Mouse (Mus musculus): ENCODE results near the gene Pth2. TPM values are rescaled to one million over a fixed set of nuclear protein-coding genes. Genes with fewer than 3 reads are reported as not detected.

The Pth2 gene
- 0.53 and 0.63 TPM in 2 replicates for polyA plus RNA-seq (2014; fragmentation: Nextera tagmentation; extraction: Ambion mirVana)

GRCm38 (mm10) chr7:45180896-45181477 is at the start of gene Pth2:
Gene Pth2, plus strand, starts transcription at chr7:45180995.
- peaks cover 89% of the 10 kb centered on the region for H3K27me3 ChIP-seq (ENCODE audit: control insufficient read depth, insufficient read depth, low read length)
- WGBS, result 24% methylated on average over 20 of the region's 20 CpGs
- H3K4me2 ChIP-seq, result 0 out of 2 replicates have a peak within 1 kb of the TSS, but pooled peaks have one; percentile 23
- no peaks in the 10 kb centered on the region for H3K9me3 ChIP-seq (ENCODE audit: control insufficient read depth, low read length)
- ATAC-seq (ENCODE audit: low FRiP score) (no peak), DNase-seq (ENCODE audit: low spot score, missing footprints) (no peak)
- H3K36me3 ChIP-seq (ENCODE audit: control insufficient read depth, insufficient read depth, low read length), result no peaks in the 10 kb centered on the region
- peak within 1 kb of the TSS; percentile 5; the same call in 1 of the 2 replicates for H3K4me3 ChIP-seq (ENCODE audit: low read depth, low read length)
- no peak within 1 kb of the TSS for H3K9ac ChIP-seq (ENCODE audit: low read length)
- no peak within 1 kb of the TSS for H3K27ac ChIP-seq (ENCODE audit: low read depth, low read length)
- peaks cover 8% of the 10 kb centered on the region for H3K4me1 ChIP-seq (ENCODE audit: control insufficient read depth, insufficient read depth, low read length)

DNA sequence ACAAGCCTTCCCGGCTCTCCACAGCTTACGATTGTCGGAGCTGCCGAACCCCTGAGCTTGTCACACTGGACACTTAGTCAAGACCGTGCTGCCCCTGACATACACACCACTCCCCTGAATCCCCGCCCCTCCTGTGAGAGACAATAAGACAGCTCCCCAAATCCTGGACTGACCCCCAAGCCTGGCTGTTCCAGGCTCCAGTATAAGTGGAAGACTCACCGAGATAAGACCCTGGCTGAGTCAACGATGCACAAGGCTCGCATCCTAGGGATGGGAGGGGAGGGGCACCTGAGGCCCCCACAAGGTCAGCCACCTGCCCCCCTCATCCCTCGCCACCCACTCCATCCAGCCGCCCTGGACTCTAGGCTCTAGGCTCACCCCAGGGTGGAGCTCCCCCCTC is 48.9 kb upstream of the Pth2 start:
- ATAC-seq (ENCODE audit: low FRiP score) (no peak), DNase-seq (ENCODE audit: low spot score, missing footprints) (no peak)
- Histone ChIP-seq H3K9me3 (ENCODE audit: control insufficient read depth, low read length) (no peaks in the 10 kb centered on the region), H3K4me3 (ENCODE audit: low read depth, low read length) (no peak overlapping the region), H3K27ac (ENCODE audit: low read depth, low read length) (no peak overlapping the region), H3K4me1 (ENCODE audit: control insufficient read depth, insufficient read depth, low read length) (peaks cover 15% of the 10 kb centered on the region), H3K27me3 (ENCODE audit: control insufficient read depth, insufficient read depth, low read length) (peaks cover 9% of the 10 kb centered on the region; the same call in 1 of the 2 replicates), H3K36me3 (ENCODE audit: control insufficient read depth, insufficient read depth, low read length) (peaks cover 7% of the 10 kb centered on the region), H3K4me2 (no peak overlapping the region), H3K9ac (ENCODE audit: low read length) (0 out of 2 replicates have a peak overlapping the region, but pooled peaks have one; percentile 27)
- 83% methylated on average over 11 of the region's 11 CpGs for WGBS

- Histone ChIP-seq H3K27me3 (ENCODE audit: control insufficient read depth, insufficient read depth, low read length) (peaks cover 9% of the 10 kb centered on the region; the same call in 1 of the 2 replicates), H3K27ac (ENCODE audit: low read depth, low read length) (no peak overlapping the region), H3K9ac (ENCODE audit: low read length) (no peak overlapping the region), H3K4me1 (ENCODE audit: control insufficient read depth, insufficient read depth, low read length) (peaks cover 8% of the 10 kb centered on the region), H3K9me3 (ENCODE audit: control insufficient read depth, low read length) (no peaks in the 10 kb centered on the region), H3K4me3 (ENCODE audit: low read depth, low read length) (no peak overlapping the region), H3K36me3 (ENCODE audit: control insufficient read depth, insufficient read depth, low read length) (no peaks in the 10 kb centered on the region), H3K4me2 (no peak overlapping the region)
- DNase-seq (ENCODE audit: low spot score, missing footprints) (no peak), ATAC-seq (ENCODE audit: low FRiP score) (no peak)
- WGBS, result 85% methylated on average over 8 of the region's 8 CpGs
Observed at GRCm38 (mm10) chr7:45133446-45134159, 47.2 kb upstream of the Pth2 start.

DNA sequence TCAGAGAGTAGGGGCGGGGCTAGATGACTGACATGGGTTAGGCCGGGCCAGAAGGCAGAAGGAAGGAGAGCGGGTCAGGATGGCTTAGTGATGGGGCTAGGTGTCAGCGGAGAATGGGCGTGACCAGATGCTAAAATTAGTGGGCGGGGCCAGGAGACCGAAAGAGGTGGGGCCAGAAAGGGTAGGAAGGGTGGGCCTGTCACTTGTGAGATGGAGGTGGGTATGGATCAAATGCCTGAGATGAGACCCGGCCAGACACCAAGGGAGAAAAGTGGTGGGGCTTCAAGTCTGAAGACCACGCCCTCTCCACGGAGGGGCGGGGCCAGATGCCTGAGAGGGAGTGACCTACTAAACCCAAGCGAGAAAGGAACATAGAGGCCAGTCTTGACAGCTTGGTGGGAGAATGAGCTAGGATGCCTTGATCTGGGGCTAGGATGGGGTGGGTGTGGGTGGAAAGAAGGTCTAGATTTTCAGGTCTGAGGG is 46.2 kb upstream of the Pth2 start:
- Histone ChIP-seq H3K27me3 (ENCODE audit: control insufficient read depth, insufficient read depth, low read length) (peaks cover 9% of the 10 kb centered on the region; the same call in 1 of the 2 replicates), H3K9me3 (ENCODE audit: control insufficient read depth, low read length) (no peaks in the 10 kb centered on the region), H3K4me3 (ENCODE audit: low read depth, low read length) (no peak overlapping the region), H3K27ac (ENCODE audit: low read depth, low read length) (no peak overlapping the region), H3K4me2 (no peak overlapping the region), H3K4me1 (ENCODE audit: control insufficient read depth, insufficient read depth, low read length) (peaks cover 3% of the 10 kb centered on the region), H3K36me3 (ENCODE audit: control insufficient read depth, insufficient read depth, low read length) (no peaks in the 10 kb centered on the region), H3K9ac (ENCODE audit: low read length) (no peak overlapping the region)
- peak; percentile 23; the same call in 1 of the 2 replicates for ATAC-seq (ENCODE audit: low FRiP score)
- WGBS, result 12% methylated on average over 12 of the region's 12 CpGs
- no peak for DNase-seq (ENCODE audit: low spot score, missing footprints)

- H3K4me1 ChIP-seq (ENCODE audit: control insufficient read depth, insufficient read depth, low read length), result no peaks in the 10 kb centered on the region; the same call in 1 of the 2 replicates
- no peak overlapping the region; the same call in 1 of the 2 replicates for H3K9ac ChIP-seq (ENCODE audit: low read length)
- ATAC-seq (ENCODE audit: low FRiP score) (no peak), DNase-seq (ENCODE audit: low spot score, missing footprints) (no peak)
- no peak overlapping the region for H3K27ac ChIP-seq (ENCODE audit: low read depth, low read length)
- H3K27me3 ChIP-seq (ENCODE audit: control insufficient read depth, insufficient read depth, low read length), result peaks cover 9% of the 10 kb centered on the region; the same call in 1 of the 2 replicates
- 74% methylated on average over 3 of the region's 3 CpGs for WGBS
- H3K4me2 ChIP-seq, result no peak overlapping the region
- H3K4me3 ChIP-seq (ENCODE audit: low read depth, low read length), result no peak overlapping the region; the same call in 1 of the 2 replicates
- H3K9me3 ChIP-seq (ENCODE audit: control insufficient read depth, low read length), result no peaks in the 10 kb centered on the region
- no peaks in the 10 kb centered on the region for H3K36me3 ChIP-seq (ENCODE audit: control insufficient read depth, insufficient read depth, low read length)
Observed at GRCm38 (mm10) chr7:45135370-45135769, 45.4 kb upstream of the Pth2 start.

GRCm38 (mm10) chr7:45135993-45136567 is 44.7 kb upstream of the Pth2 start, which contains the start of the genes Gm45713 and Flt3l:
Gene Gm45713, minus strand, starts transcription at chr7:45136231.
Gene Flt3l, minus strand, starts transcription at chr7:45136432.
- DNase-seq (ENCODE audit: low spot score, missing footprints) (peak; percentile 99), ATAC-seq (ENCODE audit: low FRiP score) (peak; percentile 81)
- Histone ChIP-seq H3K4me2 (peak within 1 kb of the TSS; percentile 69), H3K9me3 (ENCODE audit: control insufficient read depth, low read length) (no peaks in the 10 kb centered on the region), H3K27ac (ENCODE audit: low read depth, low read length) (no peak within 1 kb of the TSS; the same call in 1 of the 2 replicates), H3K4me3 (ENCODE audit: low read depth, low read length) (peak within 1 kb of the TSS; percentile 46), H3K27me3 (ENCODE audit: control insufficient read depth, insufficient read depth, low read length) (peaks cover 9% of the 10 kb centered on the region; the same call in 1 of the 2 replicates), H3K9ac (ENCODE audit: low read length) (peak within 1 kb of the TSS; percentile 59), H3K36me3 (ENCODE audit: control insufficient read depth, insufficient read depth, low read length) (no peaks in the 10 kb centered on the region), H3K4me1 (ENCODE audit: control insufficient read depth, insufficient read depth, low read length) (no peaks in the 10 kb centered on the region; the same call in 1 of the 2 replicates)
- WGBS, result 6% methylated on average over 29 of the region's 29 CpGs

- ATAC-seq (ENCODE audit: low FRiP score) (no peak), DNase-seq (ENCODE audit: low spot score, missing footprints) (no peak)
- Histone ChIP-seq H3K4me3 (ENCODE audit: low read depth, low read length) (no peak overlapping the region), H3K9me3 (ENCODE audit: control insufficient read depth, low read length) (no peaks in the 10 kb centered on the region), H3K27ac (ENCODE audit: low read depth, low read length) (no peak overlapping the region; the same call in 1 of the 2 replicates), H3K27me3 (ENCODE audit: control insufficient read depth, insufficient read depth, low read length) (peaks cover 9% of the 10 kb centered on the region; the same call in 1 of the 2 replicates), H3K9ac (ENCODE audit: low read length) (no peak overlapping the region; the same call in 1 of the 2 replicates), H3K4me2 (no peak overlapping the region), H3K36me3 (ENCODE audit: control insufficient read depth, insufficient read depth, low read length) (no peaks in the 10 kb centered on the region), H3K4me1 (ENCODE audit: control insufficient read depth, insufficient read depth, low read length) (no peaks in the 10 kb centered on the region; the same call in 1 of the 2 replicates)
- WGBS, result 83% methylated on average over 12 of the region's 12 CpGs
Observed at GRCm38 (mm10) chr7:45137171-45138006, 43.4 kb upstream of the Pth2 start.

- Histone ChIP-seq H3K36me3 (ENCODE audit: control insufficient read depth, insufficient read depth, low read length) (no peaks in the 10 kb centered on the region; the same call in 1 of the 2 replicates), H3K4me3 (ENCODE audit: low read depth, low read length) (no peak overlapping the region), H3K4me1 (ENCODE audit: control insufficient read depth, insufficient read depth, low read length) (no peaks in the 10 kb centered on the region; the same call in 1 of the 2 replicates), H3K9me3 (ENCODE audit: control insufficient read depth, low read length) (no peaks in the 10 kb centered on the region), H3K9ac (ENCODE audit: low read length) (no peak overlapping the region), H3K27me3 (ENCODE audit: control insufficient read depth, insufficient read depth, low read length) (peaks cover 9% of the 10 kb centered on the region; the same call in 1 of the 2 replicates), H3K4me2 (no peak overlapping the region), H3K27ac (ENCODE audit: low read depth, low read length) (no peak overlapping the region)
- DNase-seq (ENCODE audit: low spot score, missing footprints), result no peak
- ATAC-seq (ENCODE audit: low FRiP score), result no peak
- WGBS, result 90% methylated on average over 1 of the region's 1 CpGs
Observed at GRCm38 (mm10) chr7:45138403-45138802, 42.4 kb upstream of the Pth2 start.

Measured in midbrain, embryonic 11.5 days (tissue).